Mouse (Mus musculus): ENCODE measurements around the gene Mta3. TPM values are rescaled to one million over a fixed set of nuclear protein-coding genes. Genes with fewer than 3 reads are reported as not detected.

Mta3 gene
- polyA plus RNA-seq, 1 experiment, result 30.5 TPM

- no peak for TF ChIP-seq POLR2A (IDR thresholded peaks at IDR 0.05; ENCODE audit: low read depth, low read length)
- TF ChIP-seq CTCF (IDR thresholded peaks at IDR 0.05; ENCODE audit: extremely low read depth, insufficient read depth, insufficient read length, insufficient replicate concordance), result no peak
- WGBS, result 77% methylated on average over 8 of the region's 8 CpGs
- Histone ChIP-seq H3K27ac (ENCODE audit: insufficient read depth, low read length) (no peak overlapping the region), H3K36me3 (ENCODE audit: control insufficient read depth, insufficient read depth, low read length) (peaks cover 17% of the 10 kb centered on the region), H3K27me3 (ENCODE audit: control insufficient read depth, insufficient read depth, low read length) (no peaks in the 10 kb centered on the region), H3K4me1 (ENCODE audit: control insufficient read depth, insufficient read depth, insufficient read length) (peaks cover 17% of the 10 kb centered on the region; the same call in 1 of the 2 replicates), H3K4me3 (ENCODE audit: extremely low read depth, insufficient read depth, insufficient read length) (no peak overlapping the region)
- no peak for DNase-seq (ENCODE audit: low read depth in 1 of 2, low spot score in 2 of 2)
Observed at GRCm38 (mm10) chr17:83837659-83838190, 131.8 kb downstream of the Mta3 start.

- TF ChIP-seq POLR2A (IDR thresholded peaks at IDR 0.05; ENCODE audit: low read depth, low read length), result no peak
- TF ChIP-seq CTCF (IDR thresholded peaks at IDR 0.05; ENCODE audit: extremely low read depth, insufficient read depth, insufficient read length, insufficient replicate concordance), result no peak
- no peak for DNase-seq (ENCODE audit: low read depth in 1 of 2, low spot score in 2 of 2)
- WGBS, result 87% methylated on average over 9 of the region's 9 CpGs
- no peak overlapping the region for H3K4me3 ChIP-seq (ENCODE audit: extremely low read depth, insufficient read depth, insufficient read length)
- no peaks in the 10 kb centered on the region for H3K27me3 ChIP-seq (ENCODE audit: control insufficient read depth, insufficient read depth, low read length)
- H3K27ac ChIP-seq (ENCODE audit: insufficient read depth, low read length), result no peak overlapping the region
- peaks cover 10% of the 10 kb centered on the region; the same call in 1 of the 2 replicates for H3K4me1 ChIP-seq (ENCODE audit: control insufficient read depth, insufficient read depth, insufficient read length)
- H3K36me3 ChIP-seq (ENCODE audit: control insufficient read depth, insufficient read depth, low read length), result peaks cover 19% of the 10 kb centered on the region
Observed at GRCm38 (mm10) chr17:83839132-83839531, 133.2 kb downstream of the Mta3 start.

GRCm38 (mm10) chr17:83841011-83841410 lies 135.0 kb downstream of the Mta3 start:
- TF ChIP-seq CTCF (IDR thresholded peaks at IDR 0.05; ENCODE audit: extremely low read depth, insufficient read depth, insufficient read length, insufficient replicate concordance) (no peak), POLR2A (IDR thresholded peaks at IDR 0.05; ENCODE audit: low read depth, low read length) (no peak)

GRCm38 (mm10) chr17:83843780-83844179 lies 137.8 kb downstream of the Mta3 start:
- TF ChIP-seq CTCF (IDR thresholded peaks at IDR 0.05; ENCODE audit: extremely low read depth, insufficient read depth, insufficient read length, insufficient replicate concordance) (no peak), POLR2A (IDR thresholded peaks at IDR 0.05; ENCODE audit: low read depth, low read length) (no peak)
- 88% methylated on average over 7 of the region's 7 CpGs for WGBS
- H3K36me3 ChIP-seq (ENCODE audit: control insufficient read depth, insufficient read depth, low read length), result peaks cover 7% of the 10 kb centered on the region
- peaks cover 29% of the 10 kb centered on the region for H3K4me1 ChIP-seq (ENCODE audit: control insufficient read depth, insufficient read depth, insufficient read length)
- no peaks in the 10 kb centered on the region for H3K27me3 ChIP-seq (ENCODE audit: control insufficient read depth, insufficient read depth, low read length)
- H3K4me3 ChIP-seq (ENCODE audit: extremely low read depth, insufficient read depth, insufficient read length), result no peak overlapping the region
- DNase-seq (ENCODE audit: low read depth in 1 of 2, low spot score in 2 of 2), result no peak
- no peak overlapping the region for H3K27ac ChIP-seq (ENCODE audit: insufficient read depth, low read length)

More at GRCm38 (mm10) chr17:83841011-83841410, 135.0 kb downstream of the Mta3 start:
- no peak overlapping the region for H3K27ac ChIP-seq (ENCODE audit: insufficient read depth, low read length)
- H3K27me3 ChIP-seq (ENCODE audit: control insufficient read depth, insufficient read depth, low read length), result no peaks in the 10 kb centered on the region
- DNase-seq (ENCODE audit: low read depth in 1 of 2, low spot score in 2 of 2), result no peak
- no peak overlapping the region for H3K4me3 ChIP-seq (ENCODE audit: extremely low read depth, insufficient read depth, insufficient read length)
- WGBS, result 92% methylated on average over 5 of the region's 5 CpGs
- peaks cover 13% of the 10 kb centered on the region for H3K36me3 ChIP-seq (ENCODE audit: control insufficient read depth, insufficient read depth, low read length)
- peaks cover 21% of the 10 kb centered on the region for H3K4me1 ChIP-seq (ENCODE audit: control insufficient read depth, insufficient read depth, insufficient read length)

- no peaks in the 10 kb centered on the region for H3K27me3 ChIP-seq (ENCODE audit: control insufficient read depth, insufficient read depth, low read length)
- 53% methylated on average over 8 of the region's 8 CpGs for whole genome bisulfite sequencing
- peak overlapping the region; percentile 97 for H3K27ac ChIP-seq (ENCODE audit: insufficient read depth, low read length)
- no peak for DNase-seq (ENCODE audit: low read depth in 1 of 2, low spot score in 2 of 2)
- H3K4me3 ChIP-seq (ENCODE audit: extremely low read depth, insufficient read depth, insufficient read length), result peak overlapping the region; percentile 34; the same call in 1 of the 2 replicates
- H3K36me3 ChIP-seq (ENCODE audit: control insufficient read depth, insufficient read depth, low read length), result peaks cover 7% of the 10 kb centered on the region
- peaks cover 42% of the 10 kb centered on the region for H3K4me1 ChIP-seq (ENCODE audit: control insufficient read depth, insufficient read depth, insufficient read length)
- TF ChIP-seq CTCF (IDR thresholded peaks at IDR 0.05; ENCODE audit: extremely low read depth, insufficient read depth, insufficient read length, insufficient replicate concordance) (no peak), POLR2A (IDR thresholded peaks at IDR 0.05; ENCODE audit: low read depth, low read length) (no peak)
Observed at GRCm38 (mm10) chr17:83845538-83845937, 139.6 kb downstream of the Mta3 start.

- Histone ChIP-seq H3K4me3 (ENCODE audit: extremely low read depth, insufficient read depth, insufficient read length) (peak overlapping the region; percentile 82), H3K36me3 (ENCODE audit: control insufficient read depth, insufficient read depth, low read length) (peaks cover 7% of the 10 kb centered on the region), H3K4me1 (ENCODE audit: control insufficient read depth, insufficient read depth, insufficient read length) (peaks cover 48% of the 10 kb centered on the region), H3K27me3 (ENCODE audit: control insufficient read depth, insufficient read depth, low read length) (no peaks in the 10 kb centered on the region), H3K27ac (ENCODE audit: insufficient read depth, low read length) (peak overlapping the region; percentile 98)
- WGBS, result 12% methylated on average over 21 of the region's 21 CpGs
- peak; percentile 81 to 89 for DNase-seq (ENCODE audit: low read depth in 1 of 2, low spot score in 2 of 2)
- TF ChIP-seq POLR2A (IDR thresholded peaks at IDR 0.05; ENCODE audit: low read depth, low read length) (peak; percentile 91), CTCF (IDR thresholded peaks at IDR 0.05; ENCODE audit: extremely low read depth, insufficient read depth, insufficient read length, insufficient replicate concordance) (no peak)
Observed at GRCm38 (mm10) chr17:83846301-83847021, 140.5 kb downstream of the Mta3 start.

- TF ChIP-seq CTCF (IDR thresholded peaks at IDR 0.05; ENCODE audit: extremely low read depth, insufficient read depth, insufficient read length, insufficient replicate concordance) (no peak), POLR2A (IDR thresholded peaks at IDR 0.05; ENCODE audit: low read depth, low read length) (peak; percentile 23; the same call in 1 of the 2 replicates)
- peaks cover 5% of the 10 kb centered on the region; the same call in 1 of the 2 replicates for H3K36me3 ChIP-seq (ENCODE audit: control insufficient read depth, insufficient read depth, low read length)
- peak overlapping the region; percentile 82 for H3K4me3 ChIP-seq (ENCODE audit: extremely low read depth, insufficient read depth, insufficient read length)
- H3K27ac ChIP-seq (ENCODE audit: insufficient read depth, low read length), result peak overlapping the region; percentile 98
- DNase-seq (ENCODE audit: low read depth in 1 of 2, low spot score in 2 of 2), result peak in 1 of 2 experiments; percentile 33
- H3K27me3 ChIP-seq (ENCODE audit: control insufficient read depth, insufficient read depth, low read length), result no peaks in the 10 kb centered on the region
- peaks cover 53% of the 10 kb centered on the region for H3K4me1 ChIP-seq (ENCODE audit: control insufficient read depth, insufficient read depth, insufficient read length)
- 30% methylated on average over 6 of the region's 6 CpGs for WGBS
Observed at GRCm38 (mm10) chr17:83847100-83847499, 141.1 kb downstream of the Mta3 start.
